Mouse (Mus musculus): ENCODE measurements at regions not wholly inside any gene's neighbourhood (a gene's known extent, or its start where the extent isn't known, plus 50 kb on each side); places are given as distances from the start of the nearest gene placed in this dataset.

- no peak for TF ChIP-seq CTCF (IDR thresholded peaks at IDR 0.05; ENCODE audit: control insufficient read depth, insufficient read depth, insufficient replicate concordance, low read depth, low read length)
- TF ChIP-seq POLR2A (IDR thresholded peaks at IDR 0.05; ENCODE audit: control insufficient read depth, low read depth, low read length) = no peak
These were observed 104.8 kb upstream of the Vps8 start for GRCm38 (mm10) chr16:21318009-21318639.
